Mouse (Mus musculus): ENCODE measurements around the gene Sytl3. TPM values are rescaled to one million over a fixed set of nuclear protein-coding genes. Genes with fewer than 3 reads are reported as not detected.
"Not testable (repeated sequence)": the region's sequence is repeated elsewhere in the genome, so short reads cannot be mapped to it uniquely, and the experiment has no call there.

Sytl3 gene
- polyA plus RNA-seq, 1 experiment from 2014 or later, result not detected

- H3K4me3 ChIP-seq, result no peak overlapping the region
- no peaks in the 10 kb centered on the region for H3K4me1 ChIP-seq
- DNase-seq (ENCODE audit: low spot score), result no peak
- H3K36me3 ChIP-seq (replicated peaks), result no peaks in the 10 kb centered on the region
- WGBS, result 83% methylated on average over 5 of the region's 5 CpGs
- peaks cover 4% of the 10 kb centered on the region; the same call in 1 of the 2 replicates for H3K9me3 ChIP-seq
- H3K27me3 ChIP-seq (replicated peaks; ENCODE audit: low read depth, poor library complexity, severe bottlenecking), result no peaks in the 10 kb centered on the region
- H3K27ac ChIP-seq (replicated peaks), result no peak overlapping the region
These were observed 22.0 kb upstream of the Sytl3 start for GRCm38 (mm10) chr17:6636861-6637260.

GRCm38 (mm10) chr17:6637434-6637833 lies 21.5 kb upstream of the Sytl3 start:
- H3K36me3 ChIP-seq (replicated peaks); DNase-seq (ENCODE audit: low spot score); H3K4me1 ChIP-seq; H3K4me3 ChIP-seq; H3K27ac ChIP-seq (replicated peaks); H3K27me3 ChIP-seq (replicated peaks; ENCODE audit: low read depth, poor library complexity, severe bottlenecking); H3K9me3 ChIP-seq: not testable (repeated sequence)
- 92% methylated on average over 4 of the region's 4 CpGs for WGBS

- not testable (repeated sequence) for DNase-seq (ENCODE audit: low spot score); H3K9me3 ChIP-seq; H3K36me3 ChIP-seq (replicated peaks); H3K27me3 ChIP-seq (replicated peaks; ENCODE audit: low read depth, poor library complexity, severe bottlenecking); H3K4me3 ChIP-seq; H3K4me1 ChIP-seq; H3K27ac ChIP-seq (replicated peaks)
- 91% methylated on average over 8 of the region's 8 CpGs for WGBS
These were observed 20.4 kb upstream of the Sytl3 start for GRCm38 (mm10) chr17:6638444-6638843.

- WGBS, result 93% methylated on average over 17 of the region's 21 CpGs
- DNase-seq (ENCODE audit: low spot score); H3K4me3 ChIP-seq; H3K27ac ChIP-seq (replicated peaks); H3K9me3 ChIP-seq; H3K4me1 ChIP-seq; H3K27me3 ChIP-seq (replicated peaks; ENCODE audit: low read depth, poor library complexity, severe bottlenecking); H3K36me3 ChIP-seq (replicated peaks): not testable (repeated sequence)
These were observed 19.4 kb upstream of the Sytl3 start for GRCm38 (mm10) chr17:6639486-6639885.

GRCm38 (mm10) chr17:6640044-6640637 lies 18.8 kb upstream of the Sytl3 start:
- not testable (repeated sequence) for H3K27ac ChIP-seq (replicated peaks); H3K27me3 ChIP-seq (replicated peaks; ENCODE audit: low read depth, poor library complexity, severe bottlenecking); H3K9me3 ChIP-seq; H3K4me1 ChIP-seq; DNase-seq (ENCODE audit: low spot score); H3K4me3 ChIP-seq; H3K36me3 ChIP-seq (replicated peaks)
- 92% methylated on average over 10 of the region's 10 CpGs for WGBS

- DNase-seq (ENCODE audit: low spot score); H3K4me3 ChIP-seq; H3K4me1 ChIP-seq; H3K9me3 ChIP-seq; H3K27me3 ChIP-seq (replicated peaks; ENCODE audit: low read depth, poor library complexity, severe bottlenecking); H3K36me3 ChIP-seq (replicated peaks); H3K27ac ChIP-seq (replicated peaks): not testable (repeated sequence)
- WGBS, result 82% methylated on average over 14 of the region's 14 CpGs
These were observed 18.0 kb upstream of the Sytl3 start for GRCm38 (mm10) chr17:6640771-6641429.

- not testable (repeated sequence) for H3K9me3 ChIP-seq; DNase-seq (ENCODE audit: low spot score); H3K36me3 ChIP-seq (replicated peaks); H3K4me1 ChIP-seq; H3K27me3 ChIP-seq (replicated peaks; ENCODE audit: low read depth, poor library complexity, severe bottlenecking); H3K4me3 ChIP-seq; H3K27ac ChIP-seq (replicated peaks)
- WGBS, result 93% methylated on average over 9 of the region's 9 CpGs
These were observed 14.7 kb upstream of the Sytl3 start for GRCm38 (mm10) chr17:6644210-6644609.

GRCm38 (mm10) chr17:6644673-6645072 lies 14.2 kb upstream of the Sytl3 start:
- not testable (repeated sequence) for H3K4me1 ChIP-seq; H3K27ac ChIP-seq (replicated peaks); DNase-seq (ENCODE audit: low spot score); H3K27me3 ChIP-seq (replicated peaks; ENCODE audit: low read depth, poor library complexity, severe bottlenecking); H3K4me3 ChIP-seq; H3K36me3 ChIP-seq (replicated peaks); H3K9me3 ChIP-seq
- 89% methylated on average over 4 of the region's 4 CpGs for WGBS

- not testable (repeated sequence) for DNase-seq (ENCODE audit: low spot score); H3K9me3 ChIP-seq; H3K4me3 ChIP-seq; H3K36me3 ChIP-seq (replicated peaks); H3K27ac ChIP-seq (replicated peaks); H3K27me3 ChIP-seq (replicated peaks; ENCODE audit: low read depth, poor library complexity, severe bottlenecking); H3K4me1 ChIP-seq
- 93% methylated on average over 4 of the region's 4 CpGs for WGBS
These were observed 13.2 kb upstream of the Sytl3 start for GRCm38 (mm10) chr17:6645668-6646067.

GRCm38 (mm10) chr17:6646841-6647240 lies 12.1 kb upstream of the Sytl3 start:
- not testable (repeated sequence) for H3K4me1 ChIP-seq; H3K27me3 ChIP-seq (replicated peaks; ENCODE audit: low read depth, poor library complexity, severe bottlenecking); H3K27ac ChIP-seq (replicated peaks); H3K4me3 ChIP-seq; H3K9me3 ChIP-seq; DNase-seq (ENCODE audit: low spot score)
- peaks cover 11% of the 10 kb centered on the region for H3K36me3 ChIP-seq (replicated peaks)
- WGBS, result 97% methylated on average over 8 of the region's 8 CpGs

GRCm38 (mm10) chr17:6647452-6647851 lies 11.4 kb upstream of the Sytl3 start:
- not testable (repeated sequence) for H3K4me3 ChIP-seq; H3K4me1 ChIP-seq; DNase-seq (ENCODE audit: low spot score); H3K27ac ChIP-seq (replicated peaks); H3K9me3 ChIP-seq; H3K27me3 ChIP-seq (replicated peaks; ENCODE audit: low read depth, poor library complexity, severe bottlenecking)
- H3K36me3 ChIP-seq (replicated peaks), result peaks cover 11% of the 10 kb centered on the region
- WGBS, result 92% methylated on average over 3 of the region's 3 CpGs

GRCm38 (mm10) chr17:6650904-6651565 lies 7.9 kb upstream of the Sytl3 start:
- not testable (repeated sequence) for H3K27ac ChIP-seq (replicated peaks); DNase-seq (ENCODE audit: low spot score); H3K4me3 ChIP-seq; H3K27me3 ChIP-seq (replicated peaks; ENCODE audit: low read depth, poor library complexity, severe bottlenecking); H3K4me1 ChIP-seq; H3K9me3 ChIP-seq
- WGBS, result 92% methylated on average over 7 of the region's 7 CpGs
- H3K36me3 ChIP-seq (replicated peaks), result peaks cover 11% of the 10 kb centered on the region

GRCm38 (mm10) chr17:6653341-6653946 lies 5.4 kb upstream of the Sytl3 start:
- H3K4me1 ChIP-seq; H3K36me3 ChIP-seq (replicated peaks); H3K9me3 ChIP-seq; H3K27me3 ChIP-seq (replicated peaks; ENCODE audit: low read depth, poor library complexity, severe bottlenecking); DNase-seq (ENCODE audit: low spot score); H3K27ac ChIP-seq (replicated peaks); H3K4me3 ChIP-seq: not testable (repeated sequence)
- 88% methylated on average over 4 of the region's 5 CpGs for WGBS

All from embryonic facial prominence, embryonic 10.5 days (tissue).